Comparison of ENCODE assay signal across 23 mouse cellular contexts in genomic region chr4:105332081-105332480, GRCm38 (mm10).
DNase-seq lines count a peak whose midpoint lies in the region; ATAC-seq lines count a peak whose summit lies in the region.
"Had no signal": no experiment of that assay in that cellular context is flagged by ENCODE, and none has a peak within 500 bp of the region (broad histone marks: within the 10 kb centered on the region; RNA-seq: fewer than 3 reads in every experiment).

No protein-coding gene starts in this region.

- H3K4me2 ChIP-seq in forebrain, embryonic 11.5 days (ENCODE audit: low read depth, low read length, severe bottlenecking) = no peak overlapping the region
- H3K4me2 ChIP-seq: embryonic facial prominence, embryonic 13.5 days; heart, embryonic 11.5 days; hindbrain, embryonic 12.5 days; hindbrain, embryonic 15.5 days had no signal

- H3K36me3 ChIP-seq in forebrain, embryonic 10.5 days (replicated peaks) = no peaks in the 10 kb centered on the region
- H3K36me3 ChIP-seq in forebrain, embryonic 11.5 days (ENCODE audit: control insufficient read depth, insufficient read depth, low read length) = no peaks in the 10 kb centered on the region
- H3K36me3 ChIP-seq: embryonic facial prominence, embryonic 10.5 days; embryonic facial prominence, embryonic 13.5 days; hindbrain, embryonic 12.5 days; hindbrain, embryonic 15.5 days had no signal

- ATAC-seq in forebrain, embryonic 11.5 days (replicated peaks; ENCODE audit: low FRiP score) = no peak
- ATAC-seq: activated CD4-positive, CD25-positive, alpha-beta regulatory T cell, adult 4 months; forebrain, embryonic 14.5 days; forebrain, postnatal 0 days; intestine, postnatal 0 days had no signal

- no peaks in the 10 kb centered on the region for H3K9me3 ChIP-seq in forebrain, embryonic 10.5 days
- no peaks in the 10 kb centered on the region for H3K9me3 ChIP-seq in forebrain, embryonic 11.5 days (ENCODE audit: control insufficient read depth, low read length)
- H3K9me3 ChIP-seq: embryonic facial prominence, embryonic 10.5 days; embryonic facial prominence, embryonic 13.5 days; hindbrain, embryonic 12.5 days; hindbrain, embryonic 15.5 days had no signal

- peak; percentile 43 for DNase-seq in adrenal gland, postnatal 10 days
- DNase-seq in adrenal gland, adult 18-20 months (ENCODE audit: low spot score in 2 of 2) = no peak
- peak; percentile 48 to 55 for DNase-seq in cerebellum, postnatal 10 days
- no peak for DNase-seq in cerebellum, adult 11 months
- DNase-seq in forebrain, embryonic 10.5 days (ENCODE audit: extremely low spot score, low spot score) = no peak
- DNase-seq in forebrain, embryonic 11.5 days (ENCODE audit: low spot score) = no peak
- DNase-seq: adrenal gland, postnatal 25 days; cerebellum, adult 11-12 months; embryo, embryonic 11 days; forebrain, postnatal 0 days; gastrocnemius, adult 2 months; gastrocnemius, postnatal 14 days; heart, adult 11 months; kidney, adult 2 months had no signal

- peak overlapping the region; percentile 44; the same call in 1 of the 2 replicates for H3K27ac ChIP-seq in forebrain, embryonic 10.5 days
- no peak overlapping the region for H3K27ac ChIP-seq in forebrain, embryonic 11.5 days (ENCODE audit: low read depth, low read length)
- H3K27ac ChIP-seq: embryonic facial prominence, embryonic 10.5 days; embryonic facial prominence, embryonic 13.5 days; gastrocnemius, adult 2 months; hindbrain, embryonic 12.5 days; hindbrain, embryonic 15.5 days had no signal

- no peak overlapping the region for H3K4me3 ChIP-seq in forebrain, embryonic 10.5 days
- H3K4me3 ChIP-seq in forebrain, embryonic 11.5 days (ENCODE audit: low read depth, low read length) = no peak overlapping the region
- H3K4me3 ChIP-seq: embryonic facial prominence, embryonic 10.5 days; embryonic facial prominence, embryonic 13.5 days; erythroblast, embryonic 14.5 days; gastrocnemius, adult 2 months; hindbrain, embryonic 12.5 days; hindbrain, embryonic 15.5 days had no signal

- H3K4me1 ChIP-seq in forebrain, embryonic 10.5 days = peaks cover 44% of the 10 kb centered on the region
- peaks cover 2% of the 10 kb centered on the region; the same call in 1 of the 2 replicates for H3K4me1 ChIP-seq in forebrain, embryonic 11.5 days (replicated peaks; ENCODE audit: control insufficient read depth, insufficient read depth, low read length)
- H3K4me1 ChIP-seq: hindbrain, embryonic 12.5 days; hindbrain, embryonic 15.5 days had no signal

- WGBS in forebrain, embryonic 10.5 days = 90% methylated on average over 10 of the region's 10 CpGs
- WGBS in forebrain, embryonic 11.5 days = 91% methylated on average over 10 of the region's 10 CpGs

- no peaks in the 10 kb centered on the region for H3K27me3 ChIP-seq in forebrain, embryonic 10.5 days (ENCODE audit: poor library complexity, severe bottlenecking)
- H3K27me3 ChIP-seq in forebrain, embryonic 11.5 days (ENCODE audit: control insufficient read depth, insufficient read depth, low read length) = no peaks in the 10 kb centered on the region
- H3K27me3 ChIP-seq: embryonic facial prominence, embryonic 13.5 days; hindbrain, embryonic 12.5 days; hindbrain, embryonic 15.5 days had no signal

- no peak overlapping the region for H3K9ac ChIP-seq in forebrain, embryonic 11.5 days (ENCODE audit: low read length)
- H3K9ac ChIP-seq: embryonic facial prominence, embryonic 13.5 days; forebrain, postnatal 0 days; hindbrain, embryonic 12.5 days; hindbrain, embryonic 15.5 days had no signal

Comparison
In these comparisons a context has a peak if more than half of its experiments do, and no peak if none do; other contexts are left out.
1. DNase-seq: peak in adrenal gland, postnatal 10 days (single experiment) and cerebellum, postnatal 10 days (2 of 2); none in adrenal gland, adult 18-20 months (0 of 2), cerebellum, adult 11 months (single experiment), forebrain, embryonic 10.5 days (single experiment) and forebrain, embryonic 11.5 days (single experiment).